8 mouse cellular contexts compared by ENCODE assay signal in the genomic region with DNA sequence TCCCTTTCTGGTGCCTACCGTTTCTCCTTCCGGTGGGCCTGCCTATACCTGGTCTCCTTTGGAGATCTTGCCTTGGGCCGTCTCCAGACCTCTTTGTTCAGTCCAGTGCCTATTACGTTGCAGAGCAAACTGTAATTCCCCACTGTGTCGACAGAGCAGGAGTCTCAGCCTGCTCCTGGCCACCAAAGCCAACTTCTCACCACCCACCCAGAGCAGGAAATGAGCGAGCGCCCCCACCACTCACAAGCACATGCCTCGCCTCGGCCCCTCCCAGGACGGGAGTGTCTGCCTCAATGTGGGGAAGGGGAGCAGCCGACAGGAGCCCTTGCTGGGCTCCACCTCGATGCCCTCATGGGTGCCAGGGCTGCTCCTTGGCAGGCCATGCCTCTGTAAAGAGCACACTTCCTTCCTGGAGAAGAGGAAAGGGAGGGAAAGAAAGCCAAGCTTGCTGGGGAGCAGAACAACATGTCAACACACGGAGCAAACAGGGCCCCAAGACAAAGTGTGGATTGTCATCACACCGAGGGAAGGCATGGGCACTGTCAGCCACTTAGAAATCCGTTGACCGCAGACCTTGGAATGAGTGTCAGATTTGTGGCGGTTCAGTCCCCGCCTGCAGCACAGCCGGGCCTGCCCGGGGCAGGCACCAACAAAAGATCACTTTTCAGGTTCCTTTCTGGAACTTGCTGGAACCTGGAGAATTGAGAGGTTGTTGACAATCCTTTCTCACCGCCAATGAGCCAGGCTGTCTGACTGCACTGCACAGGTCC. TPM values are rescaled to one million over a fixed set of nuclear protein-coding genes. Genes with fewer than 3 reads are reported as not detected.
A peak's percentile ranks its signal among the peaks of the same experiment; 100 is the strongest.
DNase-seq lines count a peak whose midpoint lies in the region; ATAC-seq and TF ChIP-seq lines count a peak whose summit lies in the region.

No protein-coding gene starts in this region.

- TF ChIP-seq CTCF in forebrain, postnatal 0 days (IDR thresholded peaks at IDR 0.05; ENCODE audit: low read depth): no peak

- H3K27me3 ChIP-seq in forebrain, embryonic 10.5 days (ENCODE audit: poor library complexity, severe bottlenecking): no peaks in the 10 kb centered on the region
- no peaks in the 10 kb centered on the region for H3K27me3 ChIP-seq in forebrain, postnatal 0 days (ENCODE audit: insufficient read depth, low read length)
- no peaks in the 10 kb centered on the region for H3K27me3 ChIP-seq in hindbrain, embryonic 15.5 days

- no peaks in the 10 kb centered on the region for H3K9me3 ChIP-seq in forebrain, embryonic 10.5 days
- no peaks in the 10 kb centered on the region for H3K9me3 ChIP-seq in forebrain, postnatal 0 days (ENCODE audit: low read length)
- no peaks in the 10 kb centered on the region for H3K9me3 ChIP-seq in hindbrain, embryonic 15.5 days

- peaks cover 80% of the 10 kb centered on the region for H3K4me1 ChIP-seq in forebrain, embryonic 10.5 days
- peaks cover 9% of the 10 kb centered on the region for H3K4me1 ChIP-seq in forebrain, postnatal 0 days (ENCODE audit: insufficient read depth)
- H3K4me1 ChIP-seq in hindbrain, embryonic 15.5 days (replicated peaks): peaks cover 51% of the 10 kb centered on the region

- peaks cover 73% of the 10 kb centered on the region for H3K36me3 ChIP-seq in forebrain, embryonic 10.5 days (replicated peaks)
- peaks cover 41% of the 10 kb centered on the region for H3K36me3 ChIP-seq in forebrain, postnatal 0 days (ENCODE audit: insufficient read depth)
- H3K36me3 ChIP-seq in hindbrain, embryonic 15.5 days: peaks cover 3% of the 10 kb centered on the region; the same call in 1 of the 2 replicates

- DNase-seq in forebrain, embryonic 10.5 days (ENCODE audit: extremely low spot score, low spot score): no peak
- DNase-seq in forebrain, postnatal 0 days: no peak
- DNase-seq in ES-CJ7 (ENCODE audit: low read depth, low spot score): peak; percentile 61
- peak; percentile 87 for DNase-seq in lung, postnatal 10 days
- no peak for DNase-seq in cerebellum, postnatal 25 days
- no peak for DNase-seq in testis, postnatal 14 days (ENCODE audit: low spot score)
- no peak for DNase-seq in spleen, postnatal 4 days (ENCODE audit: low spot score in 2 of 2)

- H3K27ac ChIP-seq in forebrain, embryonic 10.5 days: peak overlapping the region; percentile 41
- H3K27ac ChIP-seq in forebrain, postnatal 0 days (ENCODE audit: low read depth, low read length): no peak overlapping the region
- H3K27ac ChIP-seq in hindbrain, embryonic 15.5 days (replicated peaks): peak overlapping the region; percentile 26; the same call in 1 of the 2 replicates

- H3K9ac ChIP-seq in forebrain, postnatal 0 days: no peak overlapping the region
- H3K9ac ChIP-seq in hindbrain, embryonic 15.5 days: no peak overlapping the region

- 84% methylated on average over 21 of the region's 21 CpGs for WGBS in forebrain, embryonic 10.5 days
- 73% methylated on average over 21 of the region's 21 CpGs for WGBS in forebrain, postnatal 0 days
- WGBS in hindbrain, embryonic 15.5 days: 81% methylated on average over 21 of the region's 21 CpGs

- no peak overlapping the region for H3K4me2 ChIP-seq in forebrain, postnatal 0 days (ENCODE audit: low read depth)
- H3K4me2 ChIP-seq in hindbrain, embryonic 15.5 days: no peak overlapping the region

- no peak for ATAC-seq in forebrain, postnatal 0 days
- ATAC-seq in hindbrain, embryonic 15.5 days (ENCODE audit: low FRiP score, low read depth): no peak

- no peak overlapping the region for H3K4me3 ChIP-seq in forebrain, embryonic 10.5 days
- no peak overlapping the region for H3K4me3 ChIP-seq in forebrain, postnatal 0 days (ENCODE audit: low read depth, low read length)
- no peak overlapping the region for H3K4me3 ChIP-seq in hindbrain, embryonic 15.5 days

RNA-seq across cellular contexts. Expression of a gene that starts 22.0 kb away (rescaled TPM):
- 16.6 and 19.3 TPM in 2 replicates for polyA plus RNA-seq in forebrain, embryonic 10.5 days (2016; fragmentation: Nextera tagmentation; extraction: Ambion mirVana)
- total RNA-seq in forebrain, postnatal 0 days (2014; rRNA removed): 68.6 and 76.5 TPM in 2 replicates
- 25.9 and 28.2 TPM in 2 replicates for polyA plus RNA-seq in forebrain, postnatal 0 days (2015; fragmentation: Nextera tagmentation; extraction: Ambion mirVana)
- 27.8 and 31.9 TPM in 2 replicates for polyA plus RNA-seq in hindbrain, embryonic 15.5 days (2015; fragmentation: Nextera tagmentation; extraction: Ambion mirVana)

Comparison
In these comparisons a context has a peak if more than half of its experiments do, and no peak if none do; other contexts are left out.
1. DNase-seq: peak in ES-CJ7 (single experiment) and lung, postnatal 10 days (single experiment); none in forebrain, embryonic 10.5 days (single experiment), forebrain, postnatal 0 days (single experiment), cerebellum, postnatal 25 days (0 of 2), testis, postnatal 14 days (single experiment) and spleen, postnatal 4 days (0 of 2).